Mouse (Mus musculus): ENCODE measurements at regions not wholly inside any gene's neighbourhood (a gene's known extent, or its start where the extent isn't known, plus 50 kb on each side); places are given as distances from the start of the nearest gene placed in this dataset.

- no peak for TF ChIP-seq CTCF (IDR thresholded peaks at IDR 0.05; ENCODE audit: insufficient read depth, low read length)
- TF ChIP-seq POLR2A (IDR thresholded peaks at IDR 0.05; ENCODE audit: borderline replicate concordance, extremely low read depth, low read depth, low read length) = no peak
Measured at GRCm38 (mm10) chr1:152313480-152313879, 73.0 kb downstream of the Tsen15 start.
